Mouse (Mus musculus) heart, embryonic 11.5 days (tissue): ENCODE measurements around the gene Dsn1. TPM values are rescaled to one million over a fixed set of nuclear protein-coding genes. Genes with fewer than 3 reads are reported as not detected.
A peak's percentile ranks its signal among the peaks of the same experiment; 100 is the strongest.

Experiments used
- ATAC-seq: fragments of 200-750 bp; cut with Nextera tagmentation; replicated peaks from 2 replicates; pipeline ENCODE4 v1.8.0; 2017; ENCODE audit warnings: moderate library complexity; ENCODE audit not compliant: insufficient number of reproducible peaks, low FRiP score, low TSS enrichment
- H3K27ac ChIP-seq: fragments of 300-500 bp; sonication (generic); 2 replicates; pipeline ENCODE4 v1.5.1; 2014; ENCODE audit warnings: mild to moderate bottlenecking, low read depth, low read length
- H3K27me3 ChIP-seq: fragments of 300-500 bp; sonication (generic); 2 replicates; pipeline ENCODE4 v1.6.1; 2014; ENCODE audit warnings: mild to moderate bottlenecking, low read length, mixed read lengths; ENCODE audit not compliant: control insufficient read depth, insufficient read depth
- H3K36me3 ChIP-seq: fragments of 300-500 bp; sonication (generic); 2 replicates; pipeline ENCODE4 v1.6.1; 2014; ENCODE audit warnings: mild to moderate bottlenecking, low read length, moderate library complexity, mixed read lengths; ENCODE audit not compliant: control insufficient read depth, insufficient read depth
- H3K4me1 ChIP-seq: fragments of 300-500 bp; sonication (generic); 2 replicates; pipeline ENCODE4 v1.6.1; 2014; ENCODE audit warnings: low read length; ENCODE audit not compliant: control insufficient read depth, insufficient read depth
- H3K4me2 ChIP-seq: fragments of 300-500 bp; sonication (generic); 2 replicates; pipeline ENCODE4 v1.6.1; 2014; ENCODE audit warnings: mild to moderate bottlenecking, moderate library complexity
- H3K4me3 ChIP-seq: fragments of 300-500 bp; sonication (generic); 2 replicates; pipeline ENCODE4 v1.5.1; 2014; ENCODE audit warnings: low read depth, low read length
- H3K9ac ChIP-seq: fragments of 300-500 bp; sonication (generic); 2 replicates; pipeline ENCODE4 v1.6.1; 2014; ENCODE audit warnings: mild to moderate bottlenecking, low read depth, low read length, moderate library complexity
- H3K9me3 ChIP-seq: fragments of 300-500 bp; sonication (generic); replicated peaks from 2 replicates; pipeline ENCODE4 v1.6.1; 2016; ENCODE audit warnings: low read length; ENCODE audit not compliant: control insufficient read depth
- WGBS: fragments of 180-500 bp; shearing (Covaris S2); extraction: QIAGEN DNeasy Blood & Tissue Kit; methylation state at CpG from one replicate; pipeline ENCODE4 v1.1.7; 2014; ENCODE audit not compliant: insufficient replicate concordance; 5-methylcytosine and 5-hydroxymethylcytosine counted together
- polyA plus RNA-seq: library from polyadenylated mRNA; unstranded; fragments of >200 nt; fragmentation: Nextera tagmentation; extraction: Ambion mirVana; gene quantifications from 2 replicates; pipeline ENCODE4 v1.2.1, GENCODE M21; 2014

Gene Dsn1
- polyA plus RNA-seq, 1 experiment from 2014 or later: 38.4 TPM

GRCm38 (mm10) chr2:157036400-157036799 is 29.4 kb upstream of the Dsn1 start:
- Histone ChIP-seq H3K9me3 (no peaks in the 10 kb centered on the region), H3K27me3 (no peaks in the 10 kb centered on the region), H3K4me1 (no peaks in the 10 kb centered on the region), H3K36me3 (peaks cover 40% of the 10 kb centered on the region), H3K9ac (no peak overlapping the region), H3K4me2 (no peak overlapping the region), H3K27ac (no peak overlapping the region), H3K4me3 (no peak overlapping the region)
- ATAC-seq: no peak
- 86% methylated on average over 8 of the region's 8 CpGs for WGBS

- Histone ChIP-seq H3K4me3 (no peak overlapping the region), H3K27ac (no peak overlapping the region), H3K36me3 (peaks cover 36% of the 10 kb centered on the region), H3K9ac (no peak overlapping the region), H3K9me3 (no peaks in the 10 kb centered on the region), H3K4me2 (no peak overlapping the region), H3K4me1 (no peaks in the 10 kb centered on the region), H3K27me3 (no peaks in the 10 kb centered on the region)
- no peak for ATAC-seq
- 88% methylated on average over 7 of the region's 7 CpGs for WGBS
These were observed 28.4 kb upstream of the Dsn1 start for GRCm38 (mm10) chr2:157035371-157035770.

GRCm38 (mm10) chr2:157030804-157031203 is 23.9 kb upstream of the Dsn1 start:
- Histone ChIP-seq H3K4me3 (no peak overlapping the region), H3K36me3 (peaks cover 61% of the 10 kb centered on the region), H3K9ac (no peak overlapping the region), H3K4me2 (no peak overlapping the region), H3K27ac (no peak overlapping the region), H3K9me3 (no peaks in the 10 kb centered on the region), H3K27me3 (no peaks in the 10 kb centered on the region), H3K4me1 (peaks cover 11% of the 10 kb centered on the region)
- ATAC-seq: no peak
- 41% methylated on average over 9 of the region's 9 CpGs for WGBS

- no peaks in the 10 kb centered on the region for H3K27me3 ChIP-seq
- ATAC-seq: no peak
- H3K4me3 ChIP-seq: no peak overlapping the region
- H3K9me3 ChIP-seq: peaks cover 7% of the 10 kb centered on the region
- peaks cover 11% of the 10 kb centered on the region for H3K4me1 ChIP-seq
- H3K4me2 ChIP-seq: peak overlapping the region; percentile 44
- 84% methylated on average over 4 of the region's 4 CpGs for WGBS
- H3K27ac ChIP-seq: peak overlapping the region; percentile 63
- peaks cover 69% of the 10 kb centered on the region for H3K36me3 ChIP-seq
- peak overlapping the region; percentile 35; the same call in 1 of the 2 replicates for H3K9ac ChIP-seq
These were observed 21.3 kb upstream of the Dsn1 start for GRCm38 (mm10) chr2:157028261-157028660.

- H3K4me3 ChIP-seq: peak overlapping the region; percentile 19; the same call in 1 of the 2 replicates
- no peak overlapping the region; the same call in 1 of the 2 replicates for H3K9ac ChIP-seq
- H3K4me2 ChIP-seq: peak overlapping the region; percentile 44
- ATAC-seq: peak; percentile 58
- peaks cover 67% of the 10 kb centered on the region for H3K36me3 ChIP-seq
- peak overlapping the region; percentile 70 for H3K27ac ChIP-seq
- no peaks in the 10 kb centered on the region for H3K27me3 ChIP-seq
- peaks cover 7% of the 10 kb centered on the region for H3K9me3 ChIP-seq
- 62% methylated on average over 21 of the region's 21 CpGs for WGBS
- peaks cover 11% of the 10 kb centered on the region for H3K4me1 ChIP-seq
These were observed 20.4 kb upstream of the Dsn1 start for GRCm38 (mm10) chr2:157027106-157028008.

GRCm38 (mm10) chr2:157021156-157021555 is 14.2 kb upstream of the Dsn1 start:
- Histone ChIP-seq H3K27me3 (no peaks in the 10 kb centered on the region), H3K4me1 (no peaks in the 10 kb centered on the region), H3K27ac (no peak overlapping the region), H3K36me3 (peaks cover 56% of the 10 kb centered on the region), H3K9me3 (peaks cover 7% of the 10 kb centered on the region), H3K4me2 (no peak overlapping the region), H3K4me3 (no peak overlapping the region), H3K9ac (no peak overlapping the region)
- ATAC-seq: no peak
- 92% methylated on average over 16 of the region's 16 CpGs for WGBS

GRCm38 (mm10) chr2:157019228-157019627 is 12.3 kb upstream of the Dsn1 start:
- H3K9me3 ChIP-seq: no peaks in the 10 kb centered on the region
- WGBS: 91% methylated on average over 4 of the region's 4 CpGs
- ATAC-seq: no peak

GRCm38 (mm10) chr2:157016529-157017270 is 9.7 kb upstream of the Dsn1 start:
- Histone ChIP-seq H3K36me3 (peaks cover 28% of the 10 kb centered on the region), H3K9ac (no peak overlapping the region), H3K9me3 (no peaks in the 10 kb centered on the region), H3K27ac (no peak overlapping the region), H3K4me1 (no peaks in the 10 kb centered on the region), H3K4me3 (no peak overlapping the region), H3K27me3 (no peaks in the 10 kb centered on the region), H3K4me2 (no peak overlapping the region)
- peak; percentile 71; the same call in 1 of the 2 replicates for ATAC-seq
- 53% methylated on average over 18 of the region's 18 CpGs for WGBS

More at GRCm38 (mm10) chr2:157019228-157019627, 12.3 kb upstream of the Dsn1 start:
- H3K36me3 ChIP-seq: peaks cover 44% of the 10 kb centered on the region
- no peaks in the 10 kb centered on the region for H3K27me3 ChIP-seq
- no peak overlapping the region for H3K4me3 ChIP-seq
- H3K27ac ChIP-seq: no peak overlapping the region
- no peaks in the 10 kb centered on the region for H3K4me1 ChIP-seq
- no peak overlapping the region for H3K9ac ChIP-seq
- H3K4me2 ChIP-seq: no peak overlapping the region
